Mouse (Mus musculus) olfactory bulb, adult 2 months (tissue): ENCODE data around the gene Upp2.

ENCODE experiments used
- CTCF ChIP-seq: fragments of 200-500 bp; IDR thresholded peaks from 2 replicates; pipeline ENCODE4 v1.5.1; 2012; ENCODE audit warnings: low read depth, mild to moderate bottlenecking, low read length, moderate library complexity; ENCODE audit not compliant: insufficient read depth
- POLR2A ChIP-seq: fragments of 200-500 bp; IDR thresholded peaks from 2 replicates; pipeline ENCODE4 v1.6.1; 2012; ENCODE audit warnings: mild to moderate bottlenecking, low read depth, low read length, moderate library complexity; ENCODE audit not compliant: insufficient read depth

DNA sequence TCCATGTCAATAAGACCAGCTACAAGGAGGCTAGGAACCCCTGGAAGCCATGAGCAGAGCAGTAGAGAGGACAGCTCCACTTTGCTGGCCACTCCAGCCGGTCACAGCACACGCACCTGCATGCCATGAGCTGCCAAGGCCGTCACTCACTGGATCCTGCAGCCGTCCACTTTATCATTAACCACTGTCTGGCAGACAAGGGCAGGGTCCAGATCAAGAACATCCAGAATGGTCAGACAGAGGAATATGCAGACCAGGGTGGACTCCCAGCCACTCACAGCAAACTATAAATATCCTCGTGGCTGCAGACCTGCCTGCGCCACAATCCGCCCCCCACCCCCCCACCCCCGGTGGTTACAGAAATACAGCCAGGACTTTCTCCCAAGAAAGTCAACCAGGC is 31.9 kb upstream of the Upp2 start:
- TF ChIP-seq CTCF: no peak
- TF ChIP-seq POLR2A: no peak
